Mouse (Mus musculus): ENCODE data around the gene Pomt2. TPM values are rescaled to one million over a fixed set of nuclear protein-coding genes. Genes with fewer than 3 reads are reported as not detected.

Pomt2 gene
- total RNA-seq, 2 experiments from 2014 or later = 3.1 to 3.6 TPM

- ATAC-seq (ENCODE audit: poor library complexity, severe bottlenecking) = no peak
Measured at GRCm38 (mm10) chr12:87131181-87131580, 16.6 kb downstream of the Pomt2 start.

- no peak for ATAC-seq (ENCODE audit: poor library complexity, severe bottlenecking)
Measured at GRCm38 (mm10) chr12:87130224-87130623, 17.5 kb downstream of the Pomt2 start.

GRCm38 (mm10) chr12:87127256-87127655 is 20.5 kb downstream of the Pomt2 start:
- ATAC-seq (ENCODE audit: poor library complexity, severe bottlenecking) = no peak

- no peak for ATAC-seq (ENCODE audit: poor library complexity, severe bottlenecking)
Measured at GRCm38 (mm10) chr12:87121918-87122589, 25.7 kb downstream of the Pomt2 start.

DNA sequence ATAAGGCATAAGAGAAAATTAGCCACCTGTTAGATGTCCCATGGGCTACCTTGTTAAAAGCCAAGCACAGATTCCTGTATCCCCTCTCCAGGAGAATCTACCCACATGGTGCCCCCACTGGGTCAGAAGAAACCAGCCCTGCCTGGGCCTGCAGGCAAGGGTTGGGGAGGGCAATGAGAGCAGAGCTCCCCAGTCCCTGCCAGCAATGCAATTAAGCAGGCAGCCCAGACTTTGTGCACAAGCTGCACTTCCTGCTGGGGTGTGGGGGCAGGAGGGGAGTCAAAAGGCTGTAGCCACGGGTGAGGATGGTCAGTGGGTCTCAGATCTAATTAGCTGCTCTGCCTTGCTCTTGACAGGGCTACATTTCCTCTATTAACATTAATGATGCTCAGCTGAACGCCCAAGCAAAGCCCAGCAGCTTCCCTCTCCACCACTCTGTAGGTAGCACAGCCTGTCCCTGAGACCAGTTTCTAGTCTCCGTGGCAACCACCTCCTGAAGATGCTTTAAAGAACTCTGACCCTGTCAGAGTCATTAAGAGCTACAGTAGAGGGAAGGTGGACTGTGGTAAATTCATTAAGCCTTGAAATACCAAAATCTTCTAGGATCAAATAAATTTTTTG is 40.3 kb downstream of the Pomt2 start:
- no peak for ATAC-seq (ENCODE audit: poor library complexity, severe bottlenecking)

- no peak for ATAC-seq (ENCODE audit: poor library complexity, severe bottlenecking)
Measured at GRCm38 (mm10) chr12:87104796-87105195, 43.0 kb downstream of the Pomt2 start.

DNA sequence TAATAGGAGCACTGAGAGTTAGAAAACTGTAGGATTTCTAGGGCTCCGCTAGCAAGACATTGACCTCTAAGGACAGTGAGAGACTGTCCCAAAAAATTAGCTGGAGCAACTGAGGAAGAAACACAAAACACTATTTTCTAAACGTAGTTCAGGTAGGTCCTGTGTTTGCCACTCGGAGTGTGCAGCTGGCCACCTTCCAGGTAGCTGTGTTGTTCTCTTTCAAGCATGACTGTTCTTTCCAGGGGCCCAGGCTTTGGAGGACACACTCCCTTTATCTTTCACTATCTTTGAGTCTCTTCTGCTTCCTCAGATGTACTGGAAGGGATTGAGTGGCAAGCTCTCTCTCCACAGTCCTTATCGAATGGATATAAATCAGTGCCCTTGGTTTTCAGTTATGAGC is 44.3 kb downstream of the Pomt2 start:
- ATAC-seq (ENCODE audit: poor library complexity, severe bottlenecking) = no peak

DNA sequence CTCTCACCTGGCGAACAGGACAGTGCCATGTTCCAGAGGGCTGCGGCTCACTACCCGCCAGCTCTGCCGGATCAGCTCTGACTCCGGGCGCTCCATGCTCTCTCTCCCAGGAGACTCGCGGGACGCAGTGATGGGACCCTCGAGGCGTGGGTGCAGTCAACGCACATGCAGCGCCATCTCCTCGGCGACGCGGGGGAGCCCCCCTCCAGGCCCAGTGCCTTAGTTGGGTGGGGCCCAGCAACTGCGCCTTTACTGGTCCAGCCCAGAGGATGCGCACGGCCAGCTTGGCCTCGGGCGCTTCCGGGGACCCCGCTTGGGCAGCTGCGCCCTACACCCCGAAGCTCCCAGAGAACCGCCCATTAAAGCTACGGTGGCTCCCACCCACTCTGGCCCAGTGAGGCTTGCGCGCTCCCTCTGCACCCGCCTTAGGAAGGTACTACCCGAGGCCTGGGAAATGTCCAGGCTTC is 45.6 kb downstream of the Pomt2 start, which contains the start of gene Ngb:
Gene Ngb (minus strand): TSS at position 375 of the 467 bp plus-strand sequence.
- ATAC-seq (ENCODE audit: poor library complexity, severe bottlenecking) = no peak

- no peak for ATAC-seq (ENCODE audit: poor library complexity, severe bottlenecking)
Measured at GRCm38 (mm10) chr12:87100331-87100730, 47.4 kb downstream of the Pomt2 start.

GRCm38 (mm10) chr12:87093671-87094070 is 54.1 kb downstream of the Pomt2 start:
- no peak for ATAC-seq (ENCODE audit: poor library complexity, severe bottlenecking)

DNA sequence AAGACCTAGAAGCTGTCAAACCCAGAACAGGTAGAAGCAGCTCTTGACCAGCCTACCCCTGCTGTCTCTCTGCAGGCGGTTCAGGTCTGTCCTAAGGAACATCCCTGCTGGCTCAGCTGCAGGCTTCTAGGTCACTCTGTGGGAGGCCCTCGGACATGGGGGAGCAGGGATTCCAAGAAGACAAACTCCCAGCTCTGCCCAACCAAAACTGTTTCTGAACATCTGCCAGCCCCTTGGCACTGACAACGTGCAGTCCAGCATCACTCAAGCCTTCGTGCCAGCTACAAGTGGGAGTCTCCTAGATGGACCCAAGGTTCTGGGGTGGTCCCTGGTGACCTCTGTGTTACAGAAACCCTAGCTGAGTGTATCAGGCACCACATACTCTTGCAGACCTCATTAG is 54.5 kb downstream of the Pomt2 start:
- ATAC-seq (ENCODE audit: poor library complexity, severe bottlenecking) = no peak

DNA sequence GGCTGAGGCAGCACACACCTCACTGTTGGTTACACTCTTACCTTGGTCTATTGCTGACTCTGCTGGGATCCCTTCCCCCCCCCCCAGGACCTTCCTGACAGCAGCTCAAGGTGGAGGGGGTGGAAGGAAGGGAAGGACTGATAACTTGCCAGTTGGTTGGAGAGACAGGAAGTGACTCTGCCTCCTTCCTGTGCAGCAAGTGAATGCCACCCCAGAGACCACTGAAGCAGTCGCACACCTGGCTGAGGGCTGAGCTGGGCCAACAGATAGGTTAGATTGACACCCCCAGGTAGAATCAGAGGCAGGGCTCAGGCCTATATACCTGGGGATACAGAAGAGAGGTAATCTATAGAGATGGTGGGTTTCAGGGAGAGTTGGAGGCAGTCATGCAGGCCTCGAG is 55.9 kb downstream of the Pomt2 start:
- ATAC-seq (ENCODE audit: poor library complexity, severe bottlenecking) = no peak

DNA sequence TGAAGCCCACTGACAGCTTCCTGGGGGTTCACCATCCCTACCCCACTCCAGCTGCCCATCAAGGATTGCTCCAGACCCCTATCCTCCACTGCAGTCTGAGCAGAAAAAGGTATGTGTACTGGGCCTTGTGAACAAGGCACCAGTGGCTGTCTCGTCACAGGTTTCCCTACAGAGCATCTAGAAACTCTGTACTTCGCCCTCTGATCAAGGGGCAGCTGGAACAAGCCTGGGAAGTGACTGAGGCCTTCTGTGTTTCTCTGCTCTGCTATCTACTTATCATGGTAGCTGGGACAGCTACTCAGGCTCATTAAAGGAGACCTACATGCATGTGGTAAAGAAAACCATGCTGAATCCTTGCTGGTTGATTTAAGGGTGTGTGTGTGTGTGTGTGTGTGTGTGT is 58.1 kb downstream of the Pomt2 start:
- ATAC-seq (ENCODE audit: poor library complexity, severe bottlenecking) = no peak

DNA sequence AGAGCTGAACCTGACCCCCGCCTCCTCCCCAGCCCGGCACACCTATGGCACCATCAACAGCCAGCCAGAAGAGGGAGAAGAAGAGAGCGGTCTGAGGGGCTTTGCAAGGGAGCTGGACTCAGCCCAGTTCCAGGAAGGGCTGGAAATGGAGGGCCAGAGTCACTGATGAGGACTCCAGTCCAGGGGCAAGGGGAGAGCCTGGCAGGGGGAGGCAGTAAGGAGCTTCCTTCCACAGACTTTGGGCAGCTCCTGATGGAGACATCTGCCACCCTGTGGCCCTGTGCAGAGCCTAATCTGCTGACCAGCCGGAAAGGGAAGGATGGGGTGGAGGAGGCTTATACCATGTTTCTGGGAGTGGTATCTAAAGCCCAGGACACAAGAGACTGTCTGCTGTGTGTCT is 58.5 kb downstream of the Pomt2 start:
- no peak for ATAC-seq (ENCODE audit: poor library complexity, severe bottlenecking)

GRCm38 (mm10) chr12:87088331-87088730 is 59.4 kb downstream of the Pomt2 start:
- ATAC-seq (ENCODE audit: poor library complexity, severe bottlenecking) = no peak

GRCm38 (mm10) chr12:87087236-87087635 is 60.5 kb downstream of the Pomt2 start:
- no peak for ATAC-seq (ENCODE audit: poor library complexity, severe bottlenecking)

DNA sequence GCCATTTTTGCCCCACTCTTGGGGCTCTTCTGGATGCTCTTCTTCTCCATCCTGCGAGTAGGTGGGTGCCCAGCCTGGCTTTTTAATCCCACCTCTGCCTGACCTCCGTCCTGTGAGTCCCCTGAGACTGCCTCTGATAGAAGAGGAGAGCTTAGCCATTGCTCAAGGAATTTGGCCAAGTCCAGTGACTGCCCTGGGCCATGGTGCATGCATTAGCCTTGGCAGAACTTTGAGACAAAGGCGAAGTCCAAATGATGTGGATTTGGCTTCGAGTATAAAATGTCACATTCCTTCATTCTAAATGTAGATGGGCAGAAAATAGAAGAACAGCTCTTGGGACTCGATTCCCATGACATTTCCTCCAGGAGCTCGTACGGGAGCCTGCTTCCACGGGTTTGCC is 65.0 kb downstream of the Pomt2 start:
- ATAC-seq (ENCODE audit: poor library complexity, severe bottlenecking) = no peak

DNA sequence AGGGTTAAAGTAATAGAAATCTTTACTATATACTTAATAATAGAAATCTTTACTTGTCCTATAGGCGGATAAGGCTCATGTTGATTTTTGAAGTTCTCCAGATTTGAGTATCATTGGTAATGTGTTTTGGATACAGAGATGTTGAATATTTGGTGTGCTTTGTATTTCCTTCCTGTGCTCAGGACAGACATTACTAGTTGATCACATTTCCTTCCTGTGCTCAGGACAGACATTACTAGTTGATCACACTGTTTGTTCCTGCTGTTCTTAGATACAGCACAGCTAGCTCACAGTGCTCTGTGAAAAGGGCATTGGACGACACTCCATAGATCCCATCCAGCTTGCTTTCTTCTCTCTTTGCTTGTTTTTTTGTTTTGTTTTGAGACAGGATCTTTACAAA is 71.2 kb downstream of the Pomt2 start:
- no peak for ATAC-seq (ENCODE audit: poor library complexity, severe bottlenecking)

GRCm38 (mm10) chr12:87070520-87070919 is 77.2 kb downstream of the Pomt2 start:
- no peak for ATAC-seq (ENCODE audit: poor library complexity, severe bottlenecking)

DNA sequence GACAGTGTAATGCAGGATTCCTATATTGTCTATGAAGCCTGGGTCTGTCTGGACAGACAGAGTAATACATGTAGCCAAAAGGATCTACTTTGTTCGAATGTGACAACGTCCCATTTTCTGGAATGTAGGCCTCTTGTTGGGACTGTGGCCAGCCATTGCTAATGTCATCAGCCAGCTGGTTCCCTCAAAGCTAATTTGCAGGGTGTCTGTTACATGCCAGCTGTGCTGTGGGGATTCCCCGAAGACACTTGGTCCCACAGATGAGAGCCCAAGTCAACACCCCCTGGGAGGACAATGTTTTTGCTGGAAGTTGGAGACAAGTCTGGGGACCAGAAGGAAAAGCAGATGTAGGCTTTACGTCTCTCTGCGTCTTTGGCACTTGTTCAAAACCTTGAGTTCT is 81.3 kb downstream of the Pomt2 start:
- no peak for ATAC-seq (ENCODE audit: poor library complexity, severe bottlenecking)

GRCm38 (mm10) chr12:87065446-87065845 is 82.3 kb downstream of the Pomt2 start:
- ATAC-seq (ENCODE audit: poor library complexity, severe bottlenecking) = no peak

DNA sequence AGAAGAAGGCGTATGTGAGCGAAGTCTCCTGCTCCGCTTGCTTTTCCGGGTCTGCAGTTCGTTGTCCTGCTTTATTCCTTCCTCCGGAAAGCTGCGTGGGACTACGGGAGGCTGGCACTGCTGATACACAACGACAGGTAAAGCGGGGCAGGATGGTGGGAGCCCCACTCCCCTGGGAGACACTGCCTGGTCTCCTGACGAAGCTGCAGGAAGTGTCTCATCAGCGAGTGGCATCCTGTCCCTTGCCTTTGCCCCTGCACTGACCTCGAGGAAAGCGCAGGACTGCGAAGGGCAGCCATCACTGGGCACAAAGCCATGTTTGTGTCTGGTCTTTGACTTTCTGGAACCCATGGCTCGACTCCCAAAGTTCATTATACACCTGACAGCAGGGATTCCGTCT is 90.7 kb downstream of the Pomt2 start:
- ATAC-seq (ENCODE audit: poor library complexity, severe bottlenecking) = no peak
